ENCODE assay signal across 8 mouse cellular contexts in the genomic region with DNA sequence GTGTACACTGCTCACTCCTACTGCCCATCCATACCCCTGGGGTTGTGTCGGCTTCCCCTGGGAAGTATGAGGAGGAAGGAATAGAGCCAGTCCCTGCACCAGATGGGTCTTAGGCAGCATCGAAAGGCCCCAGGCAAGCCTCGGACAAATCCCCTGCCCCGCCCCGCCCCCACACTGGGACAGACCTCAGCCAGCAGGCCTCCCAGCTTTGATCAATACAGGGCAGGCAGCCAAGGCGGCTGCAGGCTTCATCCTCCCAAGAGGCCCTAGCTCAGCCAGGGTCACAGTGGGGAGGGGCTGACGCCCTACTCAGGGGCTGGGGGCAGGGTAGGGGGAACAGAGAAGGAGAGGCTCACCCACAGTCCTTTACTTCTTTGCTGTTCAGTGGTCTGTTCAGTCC. TPM values are rescaled to one million over a fixed set of nuclear protein-coding genes. Genes with fewer than 3 reads are reported as not detected.
DNase-seq lines count a peak whose midpoint lies in the region; ATAC-seq and TF ChIP-seq lines count a peak whose summit lies in the region.

No protein-coding gene starts in this region.

- DNase-seq in cerebellum, adult 9-11 months = peak; percentile 16
- no peak for DNase-seq in cerebellum, adult 11 months
- peak; percentile 86 for DNase-seq in NIH3T3 (ENCODE audit: low read depth)
- peak; percentile 78 for DNase-seq in hindbrain, postnatal 0 days (ENCODE audit: low spot score)
- peak; percentile 55 for DNase-seq in right cerebral cortex, postnatal 14 days
- no peak for DNase-seq in urinary bladder, postnatal 25 days (ENCODE audit: low spot score)

- peaks cover 20% of the 10 kb centered on the region for H3K4me1 ChIP-seq in forebrain, embryonic 16.5 days (replicated peaks; ENCODE audit: control insufficient read depth, insufficient read depth, low read length)
- H3K4me1 ChIP-seq in hindbrain, postnatal 0 days (ENCODE audit: insufficient read depth, low read length) = 0 out of 2 replicates have a peak, but pooled peaks cover 4% of the 10 kb centered on the region
- H3K4me1 ChIP-seq in liver, embryonic 15.5 days (replicated peaks) = peaks cover 58% of the 10 kb centered on the region

- ATAC-seq in forebrain, embryonic 16.5 days = peak; percentile 84
- ATAC-seq in hindbrain, postnatal 0 days = peak; percentile 55; the same call in 1 of the 2 replicates
- ATAC-seq in liver, embryonic 15.5 days (ENCODE audit: insufficient read depth) = no peak; the same call in 1 of the 2 replicates

- H3K4me2 ChIP-seq in forebrain, embryonic 16.5 days (ENCODE audit: low read length) = no peak overlapping the region
- no peak overlapping the region for H3K4me2 ChIP-seq in hindbrain, postnatal 0 days (ENCODE audit: low read depth, low read length)
- peak overlapping the region; percentile 2; the same call in 1 of the 2 replicates for H3K4me2 ChIP-seq in liver, embryonic 15.5 days

- WGBS in forebrain, embryonic 16.5 days = 3% methylated on average over 7 of the region's 7 CpGs
- WGBS in hindbrain, postnatal 0 days = 9% methylated on average over 7 of the region's 7 CpGs
- 58% methylated on average over 7 of the region's 7 CpGs for WGBS in liver, embryonic 15.5 days (ENCODE audit: insufficient replicate concordance)

- H3K27me3 ChIP-seq in forebrain, embryonic 16.5 days (replicated peaks; ENCODE audit: control insufficient read depth, insufficient read depth, low read length) = no peaks in the 10 kb centered on the region; the same call in 1 of the 2 replicates
- H3K27me3 ChIP-seq in hindbrain, postnatal 0 days (ENCODE audit: insufficient read depth, low read length) = no peaks in the 10 kb centered on the region
- H3K27me3 ChIP-seq in liver, embryonic 15.5 days = peaks cover 20% of the 10 kb centered on the region

- no peak overlapping the region; the same call in 1 of the 2 replicates for H3K27ac ChIP-seq in forebrain, embryonic 16.5 days (ENCODE audit: low read length)
- no peak overlapping the region for H3K27ac ChIP-seq in hindbrain, postnatal 0 days
- H3K27ac ChIP-seq in liver, embryonic 15.5 days (replicated peaks) = no peak overlapping the region; the same call in none of the 2 replicates

- H3K9me3 ChIP-seq in forebrain, embryonic 16.5 days (ENCODE audit: control insufficient read depth, low read length) = no peaks in the 10 kb centered on the region
- no peaks in the 10 kb centered on the region for H3K9me3 ChIP-seq in hindbrain, postnatal 0 days (ENCODE audit: low read length)
- H3K9me3 ChIP-seq in liver, embryonic 15.5 days (replicated peaks) = no peaks in the 10 kb centered on the region

- H3K4me3 ChIP-seq in forebrain, embryonic 16.5 days (replicated peaks; ENCODE audit: low read length) = no peak overlapping the region
- no peak overlapping the region for H3K4me3 ChIP-seq in hindbrain, postnatal 0 days (ENCODE audit: low read length)
- H3K4me3 ChIP-seq in liver, embryonic 15.5 days (replicated peaks) = no peak overlapping the region

- H3K9ac ChIP-seq in forebrain, embryonic 16.5 days (replicated peaks; ENCODE audit: low read depth, low read length) = no peak overlapping the region
- no peak overlapping the region for H3K9ac ChIP-seq in hindbrain, postnatal 0 days (replicated peaks; ENCODE audit: low read length)
- no peak overlapping the region for H3K9ac ChIP-seq in liver, embryonic 15.5 days

- no peak for TF ChIP-seq CTCF in hindbrain, postnatal 0 days (IDR thresholded peaks at IDR 0.05; ENCODE audit: low read depth)

- H3K36me3 ChIP-seq in forebrain, embryonic 16.5 days (ENCODE audit: control insufficient read depth, insufficient read depth) = no peaks in the 10 kb centered on the region
- no peaks in the 10 kb centered on the region for H3K36me3 ChIP-seq in hindbrain, postnatal 0 days (ENCODE audit: insufficient read depth, low read length)
- no peaks in the 10 kb centered on the region for H3K36me3 ChIP-seq in liver, embryonic 15.5 days (replicated peaks)

RNA-seq across cellular contexts. Expression of a gene that starts 43.7 kb away (rescaled TPM):
- 163 and 167 TPM in 2 replicates for polyA plus RNA-seq in forebrain, embryonic 16.5 days (2015; fragmentation: Nextera tagmentation; extraction: Ambion mirVana)
- total RNA-seq in hindbrain, postnatal 0 days (2014; rRNA removed) = 155 and 156 TPM in 2 replicates
- polyA plus RNA-seq in hindbrain, postnatal 0 days (2015; fragmentation: Nextera tagmentation; extraction: Ambion mirVana) = 102 and 108 TPM in 2 replicates
- polyA plus RNA-seq in liver, embryonic 15.5 days (2015; fragmentation: Nextera tagmentation; extraction: Ambion mirVana) = 45.7 and 50.5 TPM in 2 replicates

Comparison
In these comparisons a context has a peak if more than half of its experiments do, and no peak if none do; other contexts are left out.
1. DNase-seq: peak in cerebellum, adult 9-11 months (single experiment), NIH3T3 (single experiment), hindbrain, postnatal 0 days (single experiment) and right cerebral cortex, postnatal 14 days (single experiment); none in cerebellum, adult 11 months (single experiment) and urinary bladder, postnatal 25 days (single experiment).